Mouse (Mus musculus) erythroid progenitor cell, adult 5-6 weeks (primary cell): ENCODE measurements around the gene Dad1. TPM values are rescaled to one million over a fixed set of nuclear protein-coding genes. Genes with fewer than 3 reads are reported as not detected.
"Not testable (repeated sequence)": the region's sequence is repeated elsewhere in the genome, so short reads cannot be mapped to it uniquely, and the experiment has no call there.

Experiments used
- ATAC-seq: replicated peaks from 2 replicates; pipeline ENCODE4 v1.8.0; 2016; ENCODE audit warnings: moderate number of reproducible peaks, mild to moderate bottlenecking, moderate TSS enrichment, inconsistent platforms; ENCODE audit not compliant: poor library complexity, low FRiP score, severe bottlenecking
- total RNA-seq, 2 experiments: library from RNA; stranded (forward) in 1 of 2; stranded (reverse) in 1 of 2; fragments of 150-400 nt in 1 of 2; fragments of 186-747, 209-891 nt in 1 of 2; gene quantifications; 2 replicates each; pipeline versions ENCODE4 v1.2.3 to v1.2.4; 2015 to 2017; ENCODE audit warnings: low replicate concordance in 2 of 2

The Dad1 gene
- total RNA-seq, 2 experiments from 2014 or later, result 61.6 to 103 TPM

DNA sequence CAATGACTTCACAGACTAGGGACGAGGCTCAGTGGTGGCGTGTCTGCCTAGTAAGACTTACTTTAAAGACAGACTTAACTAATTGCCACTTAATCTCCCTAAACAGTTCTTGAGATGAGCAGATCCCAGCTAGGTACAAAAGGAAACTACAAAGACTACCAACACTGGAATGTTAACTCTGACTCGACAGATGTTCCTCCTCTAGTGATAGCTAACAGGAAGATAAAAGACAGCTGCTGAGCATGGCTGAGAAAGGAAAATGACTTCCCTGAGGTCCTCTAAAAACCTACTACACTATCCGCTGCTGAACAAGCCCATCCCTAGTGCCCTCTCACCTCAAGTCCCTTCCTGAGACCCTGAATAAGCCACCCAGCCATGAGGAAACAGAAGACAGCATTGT, 3.8 kb downstream of the Dad1 start:
- no peak for ATAC-seq

DNA sequence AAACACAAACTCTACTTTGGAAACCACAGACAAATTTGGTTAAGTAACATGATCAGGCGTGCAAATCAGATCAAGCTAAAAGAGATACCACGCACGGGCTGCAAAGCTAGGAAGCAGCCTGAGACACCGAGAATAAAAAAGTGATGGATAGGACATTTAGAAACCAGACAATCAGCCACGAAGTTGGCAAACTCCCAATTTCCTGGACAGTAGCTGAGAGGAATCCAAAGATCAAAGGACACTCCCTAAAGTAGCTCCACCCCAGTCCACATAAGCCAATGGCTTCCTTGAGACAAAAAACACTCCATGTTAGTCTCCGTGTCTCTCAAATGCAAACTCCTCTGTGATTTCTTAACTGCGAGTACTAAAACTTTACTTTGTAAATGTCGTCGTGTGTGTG, 4.6 kb downstream of the Dad1 start:
- ATAC-seq, result no peak

DNA sequence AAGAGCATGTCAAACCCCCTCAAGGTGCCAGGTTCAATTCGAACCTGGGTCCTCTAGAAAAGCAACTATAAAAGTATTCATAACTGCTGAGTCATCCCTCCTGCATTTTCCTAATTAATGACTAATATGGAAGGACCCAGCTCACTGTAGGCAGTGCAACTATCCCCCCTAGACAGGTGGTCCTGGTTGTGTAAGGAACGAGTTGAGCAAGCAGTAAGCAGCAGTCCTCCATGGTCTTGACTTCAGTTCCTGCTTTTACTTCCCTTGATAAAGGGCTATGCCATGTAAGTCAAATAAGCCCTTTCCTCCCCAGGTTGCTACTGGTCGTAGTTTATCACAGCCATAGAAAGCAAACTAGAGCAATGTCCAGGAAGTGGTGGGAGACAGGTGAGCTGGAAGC, 7.7 kb downstream of the Dad1 start:
- no peak for ATAC-seq

DNA sequence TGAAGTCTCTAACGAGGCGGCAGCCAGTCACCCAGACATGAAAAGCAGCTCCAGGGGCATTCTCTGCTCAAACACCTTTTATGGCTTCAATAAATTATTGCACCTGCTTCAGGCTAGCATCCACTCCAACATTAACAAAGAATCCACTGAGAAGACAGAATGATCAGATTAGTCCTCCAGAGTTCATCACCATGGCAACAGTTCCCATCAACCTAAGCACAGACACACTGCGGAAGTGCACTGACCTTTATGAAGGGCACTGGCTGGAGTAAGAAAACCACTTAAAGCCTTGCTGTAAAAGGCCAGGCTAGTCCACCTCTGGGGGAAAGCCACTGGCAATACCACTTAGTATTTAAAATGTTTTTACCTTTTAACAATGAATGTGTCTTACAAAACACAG, 9.7 kb downstream of the Dad1 start:
- no peak for ATAC-seq

DNA sequence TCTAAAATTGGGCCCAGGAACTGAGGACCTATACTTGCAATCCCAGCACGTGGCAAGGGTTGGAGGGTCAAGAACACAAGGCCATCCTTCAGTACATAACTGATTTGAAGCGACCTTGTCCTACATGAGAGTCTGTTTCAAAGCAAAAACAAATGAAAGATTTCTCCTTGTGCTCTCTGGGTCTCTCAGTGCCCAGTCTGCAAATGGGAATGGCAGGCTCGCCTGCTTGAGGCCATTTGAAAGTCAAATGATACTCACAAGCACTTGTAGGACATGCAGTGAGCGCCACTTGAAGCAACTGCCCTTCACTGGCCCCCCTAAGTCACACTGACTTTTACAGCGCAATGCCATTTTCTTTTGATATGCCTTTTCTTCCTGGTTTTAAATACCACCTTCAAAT, 13.4 kb downstream of the Dad1 start:
- ATAC-seq, result no peak

DNA sequence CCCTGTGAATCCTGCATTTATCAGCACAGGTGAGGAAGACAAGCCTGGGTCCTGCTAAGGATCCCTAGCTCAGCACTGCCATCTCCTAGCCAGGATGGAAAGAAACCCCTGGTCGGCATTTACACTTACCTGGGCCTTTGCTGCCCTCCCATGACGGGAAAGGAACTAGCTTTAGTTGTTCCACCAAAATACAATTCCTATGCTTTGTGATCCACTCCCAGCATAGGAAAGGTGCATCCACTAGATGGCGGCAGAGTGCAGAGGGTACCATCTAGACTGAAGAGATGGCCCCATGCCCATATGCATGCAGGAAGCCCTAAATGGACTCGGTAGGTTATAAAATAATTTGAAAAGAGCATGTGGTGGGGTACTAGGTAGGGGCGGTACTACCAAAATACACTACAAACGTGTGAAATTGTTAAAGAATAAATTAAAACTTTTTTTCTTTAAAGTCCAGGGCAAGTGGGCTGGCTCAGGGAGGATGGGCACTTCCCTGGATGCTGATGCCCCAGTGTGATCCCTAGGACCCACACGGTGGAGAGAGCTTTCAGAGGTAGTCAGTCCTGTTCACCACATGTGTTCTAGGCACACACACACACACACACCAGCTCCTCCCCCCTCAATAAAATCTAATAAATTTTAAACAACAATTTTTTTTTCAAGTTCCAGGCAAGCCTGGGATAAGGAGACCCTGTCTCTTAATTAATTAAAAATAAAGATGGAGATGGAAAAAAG, 14.7 kb downstream of the Dad1 start:
- peak; percentile 89 for ATAC-seq

DNA sequence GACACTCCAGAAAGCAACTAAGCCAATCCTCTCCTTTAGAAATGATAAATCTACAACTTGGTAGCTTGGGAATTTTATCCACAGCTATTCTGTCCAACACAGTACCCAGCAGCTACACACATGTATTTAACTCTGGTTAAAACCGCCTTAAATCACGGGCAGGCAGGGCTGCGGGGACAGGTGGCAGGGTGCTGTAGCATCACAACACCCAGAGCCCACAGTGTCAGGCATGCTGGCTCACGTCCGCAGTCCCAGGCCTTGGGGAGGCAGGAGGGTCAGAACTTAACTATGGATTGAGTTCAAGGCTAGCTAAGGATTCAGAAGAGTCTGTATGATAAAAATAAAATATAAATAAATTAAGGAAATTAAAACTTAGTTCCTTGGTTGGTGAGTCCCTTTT, 17.0 kb downstream of the Dad1 start:
- no peak for ATAC-seq

DNA sequence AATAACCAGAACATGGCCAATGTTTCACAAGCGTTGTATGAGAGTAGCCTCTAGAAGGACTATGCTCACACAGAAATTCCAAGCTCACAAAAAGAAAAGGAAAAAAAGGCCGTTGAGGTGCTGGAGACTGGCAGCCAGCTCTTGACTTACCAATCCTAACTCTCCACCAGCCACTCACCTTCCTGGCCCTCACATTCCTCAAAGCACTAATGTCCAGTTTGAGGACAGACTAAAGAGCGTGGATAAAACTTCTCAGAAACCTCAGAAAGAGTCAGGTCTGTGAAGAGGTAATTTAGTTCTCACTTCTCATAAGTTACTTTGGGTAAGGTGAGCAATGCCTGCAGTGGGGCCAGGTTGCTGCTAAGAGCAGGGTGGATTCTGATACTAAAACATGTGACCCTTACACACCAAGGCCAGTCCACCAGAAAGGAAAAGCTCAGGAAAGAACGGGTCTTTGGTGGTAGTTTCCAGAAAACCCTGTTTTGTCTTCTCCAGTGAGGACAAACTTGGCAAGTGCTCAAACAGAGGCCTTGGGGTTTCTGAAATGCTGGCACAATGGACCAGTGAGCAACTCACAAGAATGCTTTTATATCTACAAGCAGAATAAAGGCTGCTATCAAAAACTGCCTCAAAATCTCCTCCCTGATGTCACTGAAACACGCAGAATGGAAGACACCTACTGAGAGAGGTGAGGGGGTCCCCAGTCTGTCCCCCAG, 17.9 kb downstream of the Dad1 start:
- ATAC-seq, result no peak

DNA sequence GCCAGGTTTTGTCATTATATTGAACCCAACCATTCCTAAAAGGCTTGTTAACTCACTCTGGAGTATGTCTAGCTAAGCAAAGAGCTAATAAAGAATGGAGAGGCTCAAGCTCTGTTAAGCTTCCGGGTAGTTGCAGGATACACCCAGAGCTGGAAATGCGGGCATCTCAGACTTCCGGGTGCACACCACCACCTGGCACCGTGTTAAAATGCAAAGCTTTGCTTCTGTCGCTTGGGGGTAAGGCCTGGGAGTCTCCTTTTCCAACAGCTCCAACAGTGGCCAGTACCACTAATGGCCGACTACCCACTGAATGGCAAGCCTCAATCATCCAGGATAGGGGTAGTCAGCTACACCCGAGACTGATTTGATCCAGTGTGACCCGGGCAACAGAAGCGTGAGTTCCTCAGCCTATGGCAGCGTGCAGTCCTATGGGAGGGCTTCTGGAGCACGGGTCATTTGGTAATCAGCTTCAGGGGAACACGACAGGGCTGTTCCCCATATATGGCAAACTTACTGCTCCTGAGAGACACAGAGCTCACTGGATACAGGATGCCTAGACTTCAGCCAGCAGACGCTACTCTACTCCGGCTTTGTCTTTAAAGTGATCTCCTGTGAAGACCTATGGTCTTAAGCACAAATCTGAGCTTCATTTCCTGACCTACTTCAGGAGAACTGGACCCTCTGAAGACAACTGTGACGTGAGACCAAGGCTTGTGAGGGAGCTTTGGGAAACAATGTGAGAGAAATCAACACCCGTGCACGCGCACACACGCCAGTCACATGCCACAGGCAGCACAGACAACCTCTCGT, 19.5 kb downstream of the Dad1 start:
- ATAC-seq, result no peak

DNA sequence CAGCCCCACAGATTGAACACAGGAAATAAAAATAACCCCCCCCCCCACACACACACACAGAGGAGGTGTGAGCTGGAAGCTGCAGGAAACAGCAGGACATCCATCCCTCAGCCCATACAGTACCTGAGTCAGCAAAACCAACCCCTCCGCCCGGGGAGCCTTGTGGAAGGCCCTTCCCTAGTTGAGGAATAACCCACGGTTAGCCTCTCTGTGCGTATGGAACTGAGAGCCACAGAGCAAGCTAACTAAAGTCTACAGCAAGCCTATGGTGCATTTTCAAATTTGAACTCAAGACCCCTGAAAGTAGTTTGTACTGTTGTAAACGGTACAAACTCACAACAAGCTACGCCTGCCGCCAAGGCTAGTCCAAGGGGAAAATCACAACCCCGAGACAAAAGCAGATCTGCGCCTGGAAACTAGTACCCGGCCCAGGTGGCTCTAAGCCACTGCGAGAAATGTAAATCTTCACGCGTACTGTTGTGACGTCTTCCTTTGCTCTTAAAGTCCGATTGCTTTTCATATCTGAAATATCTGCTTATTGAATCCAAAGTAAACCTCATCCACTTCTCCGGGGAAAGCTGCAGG, 20.3 kb downstream of the Dad1 start:
- ATAC-seq, result no peak

DNA sequence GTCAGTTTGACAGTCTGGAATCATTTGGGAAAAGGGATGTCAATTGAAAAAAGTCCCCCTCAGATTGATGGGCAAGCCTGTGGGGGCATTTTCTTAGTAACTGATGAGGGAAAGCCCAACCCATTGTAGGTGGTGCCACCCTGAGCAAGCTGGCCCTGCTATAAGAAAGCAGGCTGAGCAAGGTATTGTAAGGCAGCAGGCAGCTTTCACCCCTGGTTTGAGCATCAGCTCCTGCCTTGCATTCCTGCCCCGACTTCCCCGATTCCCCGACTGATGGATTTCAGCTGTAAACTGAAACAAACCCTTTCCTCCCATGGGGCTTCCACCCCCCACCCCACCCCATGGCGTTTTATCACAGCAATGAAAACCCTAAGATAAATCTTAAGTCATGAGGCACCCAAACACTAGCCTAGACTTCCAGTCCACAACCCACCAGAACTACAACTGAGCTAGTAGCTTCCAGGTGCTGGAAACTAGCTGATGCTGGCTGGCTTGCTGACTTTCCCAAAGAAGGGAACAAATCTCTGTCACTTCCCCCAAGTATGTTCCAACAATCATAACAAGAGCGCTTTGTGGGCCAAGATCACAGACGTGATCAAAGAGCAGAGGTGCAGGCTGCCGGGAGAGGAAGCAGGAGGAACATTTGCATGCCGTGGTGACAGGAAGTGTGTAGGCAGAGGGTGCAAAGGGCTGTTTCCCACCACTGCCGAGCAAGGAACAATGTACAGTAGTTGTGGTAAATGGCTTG, 20.9 kb downstream of the Dad1 start:
- ATAC-seq, result no peak

DNA sequence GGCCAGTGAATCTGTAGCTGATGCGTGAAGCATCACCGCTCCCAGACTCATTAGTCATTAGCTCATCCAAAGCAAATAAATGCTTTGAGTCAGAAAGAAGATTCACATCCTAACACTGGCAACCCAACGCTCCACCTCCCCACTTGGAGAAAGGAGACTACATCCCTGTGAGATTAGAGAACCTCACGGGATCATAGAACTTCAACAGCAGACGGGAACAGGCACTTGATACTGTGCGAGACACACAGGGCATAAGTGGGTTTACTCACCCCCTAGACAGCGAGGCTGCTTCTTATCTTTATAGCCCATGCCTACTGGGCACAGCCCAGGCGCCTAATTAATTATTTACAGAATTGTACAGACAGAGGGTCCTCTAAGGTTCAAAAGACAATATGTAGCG, 21.8 kb downstream of the Dad1 start:
- no peak for ATAC-seq

DNA sequence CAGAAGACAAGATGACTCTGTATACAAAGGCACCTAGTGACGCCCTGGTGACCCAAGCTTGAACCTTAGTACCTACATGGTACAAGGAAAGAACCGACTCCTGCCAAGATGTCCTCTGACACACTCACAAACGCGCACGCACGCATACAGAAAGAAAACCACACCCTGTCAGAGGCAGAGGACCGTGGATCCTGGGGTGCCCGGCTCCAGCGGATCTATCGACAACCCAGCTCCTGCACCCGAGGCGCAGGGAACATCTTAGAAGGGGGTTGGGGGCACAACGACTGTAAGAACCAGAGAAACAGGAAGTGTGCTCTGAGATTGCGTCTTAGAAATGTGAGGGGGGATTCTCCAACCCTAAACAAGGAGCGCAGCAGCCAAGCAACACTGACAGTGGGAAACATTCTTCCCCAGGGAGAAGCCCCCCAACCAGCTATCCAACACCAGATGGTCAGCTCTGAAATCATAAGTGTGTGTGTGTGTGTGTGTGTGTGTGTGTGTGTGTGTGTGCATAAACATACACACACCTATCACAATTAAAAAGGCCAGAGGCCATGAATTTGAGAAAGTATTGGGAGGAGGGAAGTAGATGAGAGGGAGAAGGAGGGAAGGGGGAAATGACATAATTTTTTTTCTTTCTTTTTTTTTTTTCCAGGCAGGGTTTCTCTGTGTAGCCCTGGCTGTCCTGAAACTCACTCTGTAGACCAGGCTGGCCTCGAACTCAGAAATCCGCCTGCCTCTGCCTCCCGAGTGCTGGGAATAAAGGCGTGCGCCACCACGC, 22.5 kb downstream of the Dad1 start:
- no peak for ATAC-seq

DNA sequence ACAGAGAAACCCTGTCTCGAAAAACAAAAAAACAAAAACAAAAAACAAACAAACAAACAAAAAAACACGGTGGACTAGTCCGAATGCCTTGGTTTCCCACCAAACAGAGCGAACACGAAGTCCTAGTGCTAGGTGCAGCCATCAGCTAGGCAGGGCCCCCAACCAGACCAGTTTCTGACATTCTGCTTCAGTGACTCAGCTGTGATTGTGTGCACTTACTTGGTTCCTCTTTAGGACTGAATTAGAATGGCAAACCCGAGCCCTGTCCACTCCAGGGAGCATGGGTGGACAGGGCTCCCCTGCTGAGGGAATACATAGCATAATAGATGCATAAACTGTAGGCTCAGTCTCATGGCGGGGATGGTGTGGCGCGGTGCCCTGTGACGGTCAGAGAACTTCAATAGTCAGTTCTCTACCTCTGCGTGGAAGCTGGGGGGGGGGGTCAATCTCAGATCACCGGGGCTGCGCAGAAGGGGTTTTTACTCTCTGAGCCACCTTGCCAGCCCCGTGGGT, 23.2 kb downstream of the Dad1 start:
- ATAC-seq, result no peak

DNA sequence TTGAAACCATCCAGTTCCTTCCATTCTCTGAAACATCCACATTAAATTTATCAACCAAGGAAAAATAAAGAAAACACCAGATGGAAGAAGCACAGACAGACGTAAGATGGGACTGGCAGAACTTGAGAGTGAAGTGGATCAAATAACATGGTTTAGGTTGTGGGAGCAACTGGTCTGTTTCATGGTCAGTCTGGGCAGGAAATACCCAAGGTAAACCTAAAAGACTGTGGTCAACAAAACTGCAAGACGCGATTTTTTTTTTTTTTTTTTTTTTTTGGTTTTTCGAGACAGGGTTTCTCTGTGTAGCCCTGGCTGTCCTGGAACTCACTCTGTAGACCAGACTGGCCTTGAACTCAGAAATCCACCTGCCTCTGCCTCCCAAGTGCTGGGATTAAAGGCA, 24.1 kb downstream of the Dad1 start:
- not testable (repeated sequence) for ATAC-seq

DNA sequence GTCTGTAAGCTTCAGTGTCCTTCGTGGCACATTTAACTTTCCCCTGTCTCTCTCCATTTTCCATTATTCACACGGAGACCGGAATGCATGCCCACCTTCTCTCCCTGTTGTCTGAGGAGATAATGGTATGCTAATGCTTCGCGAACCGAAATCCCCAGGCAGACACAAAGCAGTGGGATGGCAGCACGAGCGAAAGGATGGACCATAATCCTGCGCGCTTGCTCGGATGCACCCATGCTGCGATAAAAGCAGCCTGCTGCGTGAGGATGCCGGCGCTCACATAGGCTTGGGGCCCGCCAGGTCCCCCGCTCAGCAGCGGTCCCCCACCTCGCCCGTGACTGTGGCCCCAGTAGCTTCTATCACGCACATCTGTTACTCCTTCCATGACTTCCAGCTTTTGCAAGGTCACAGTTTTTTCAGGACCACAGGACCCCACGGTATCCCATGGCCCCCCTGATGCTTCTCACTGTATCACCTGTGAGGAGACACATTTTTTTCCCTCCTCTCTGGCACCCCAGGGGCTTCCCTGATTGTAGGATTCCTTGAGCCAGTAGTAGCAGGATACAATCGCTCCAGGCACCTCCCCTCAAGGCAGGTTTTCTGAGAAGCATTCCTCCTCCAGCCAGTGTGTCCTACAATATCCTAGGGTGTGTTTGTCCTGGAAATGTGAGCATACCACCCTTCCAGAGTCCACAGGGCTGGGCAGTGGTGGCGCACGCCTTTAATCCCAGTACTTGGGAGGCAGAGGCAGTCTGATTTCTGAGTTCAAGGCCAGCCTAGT, 24.8 kb downstream of the Dad1 start:
- no peak for ATAC-seq

DNA sequence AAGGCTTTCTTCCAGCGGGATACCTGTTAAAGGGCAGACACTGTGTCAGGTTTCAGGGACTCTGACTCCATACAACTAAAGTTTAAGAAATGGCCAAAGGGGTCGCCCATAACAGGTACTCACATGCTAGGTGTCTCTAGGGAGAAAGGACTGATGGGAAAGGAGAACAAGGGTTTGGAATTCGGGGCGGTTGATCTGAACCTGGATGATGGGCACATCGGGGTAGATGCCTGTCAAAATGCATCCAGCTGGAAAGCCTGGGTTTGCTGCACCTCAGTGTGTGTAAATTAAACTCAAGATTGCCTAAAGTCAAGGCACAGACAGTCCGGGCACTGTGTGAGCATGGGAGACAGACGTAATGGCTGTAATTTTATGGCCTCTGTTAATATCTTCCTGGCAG, 25.4 kb downstream of the Dad1 start:
- no peak for ATAC-seq

DNA sequence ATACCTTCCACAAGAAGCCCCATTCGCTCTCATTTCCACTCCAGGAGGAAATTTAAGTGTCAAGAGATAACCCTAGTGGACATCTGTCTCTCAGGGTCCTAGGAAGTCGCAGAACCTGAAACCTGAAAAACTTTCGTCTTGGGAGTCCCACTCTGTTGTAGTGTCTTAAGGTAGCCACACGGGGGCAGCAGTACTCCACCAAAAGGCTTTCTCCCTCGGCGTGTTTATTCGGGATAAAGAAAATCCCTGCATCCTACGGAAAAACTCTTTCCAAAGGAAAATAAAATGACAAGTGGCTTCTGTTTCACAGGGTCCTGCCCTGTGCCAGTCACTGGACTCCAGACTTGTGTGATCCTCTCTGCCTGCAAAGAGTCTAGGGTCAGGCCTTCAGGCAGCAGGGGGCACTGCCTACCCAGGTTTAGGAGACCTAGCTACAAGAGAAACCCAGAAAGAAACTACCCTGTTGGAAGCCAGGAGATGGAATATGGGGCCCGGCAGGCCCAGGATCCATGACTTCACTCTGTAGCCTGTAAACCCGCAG, 25.9 kb downstream of the Dad1 start:
- ATAC-seq, result peak; percentile 75
